Mouse (Mus musculus): Measurements from ENCODE around the gene Mapre1.

Mapre1 gene

DNA sequence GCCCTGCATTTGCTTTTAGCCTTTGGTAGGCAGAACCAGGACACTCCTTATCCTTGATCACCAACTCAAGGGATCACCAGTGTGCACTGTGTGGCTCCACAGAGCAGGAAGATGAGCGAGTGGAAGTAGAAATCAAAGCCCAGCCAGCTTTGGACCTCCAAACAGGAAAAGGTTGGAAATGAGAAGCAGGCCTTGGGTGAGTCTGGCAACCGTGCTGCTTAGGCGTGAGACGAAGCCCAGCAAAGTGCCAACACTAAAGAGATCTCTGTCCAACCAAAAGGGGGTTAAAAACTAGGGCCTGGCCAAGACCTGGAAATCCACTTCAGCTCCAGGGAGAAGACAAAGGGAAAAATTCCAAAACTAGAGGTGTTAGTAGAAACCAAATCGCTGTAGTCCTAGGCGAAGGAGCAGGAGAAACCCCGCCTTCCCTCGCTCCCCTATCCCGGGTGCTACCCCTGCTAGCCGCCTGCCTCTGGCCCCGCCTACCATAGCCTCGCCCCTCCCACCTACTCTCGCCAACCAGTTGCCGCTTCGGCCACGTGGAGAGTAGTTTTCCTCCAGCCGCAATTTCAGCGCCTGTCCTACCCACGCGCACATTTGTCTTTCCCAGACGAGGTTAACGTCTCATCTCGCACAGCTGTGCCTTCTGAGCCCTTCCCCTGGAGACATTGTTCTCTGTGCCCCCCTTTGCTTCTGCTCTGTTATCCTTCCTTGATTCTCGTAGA, 37.7 kb downstream of the Mapre1 start:
- DNase-seq (ENCODE audit: low spot score): no peak

DNA sequence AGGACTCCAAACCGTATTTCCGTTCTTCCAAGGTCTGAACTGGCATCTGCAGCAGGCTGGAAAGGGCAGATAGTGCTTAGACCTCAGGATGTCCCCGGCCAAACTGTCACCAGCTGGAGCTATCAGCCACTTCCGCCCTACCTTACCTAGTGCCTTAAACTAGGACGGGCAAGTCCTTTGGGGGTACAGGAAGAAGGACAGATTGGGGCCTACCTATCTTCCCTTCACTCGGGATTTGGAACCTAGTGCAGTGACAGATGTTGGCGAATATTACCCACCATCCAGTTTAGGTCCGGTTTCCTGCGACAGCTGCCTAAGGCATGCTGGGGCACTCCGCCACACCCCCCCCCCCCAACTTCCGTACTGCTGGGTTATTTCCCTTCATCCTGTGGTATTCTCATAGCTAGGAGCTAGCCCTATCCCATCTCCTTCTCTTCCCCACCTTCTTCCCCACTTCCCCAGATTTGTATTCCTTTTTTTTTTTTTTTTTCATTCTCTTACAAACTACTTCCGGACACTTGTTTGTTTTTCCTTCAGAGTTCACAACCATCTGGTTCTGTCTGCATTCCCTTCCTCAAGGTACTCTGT, 38.4 kb downstream of the Mapre1 start, which contains the start of gene Efcab8:
Efcab8 (plus strand) TSS at position 538 of the 588 bp plus-strand sequence.
- DNase-seq (ENCODE audit: low spot score): no peak

DNA sequence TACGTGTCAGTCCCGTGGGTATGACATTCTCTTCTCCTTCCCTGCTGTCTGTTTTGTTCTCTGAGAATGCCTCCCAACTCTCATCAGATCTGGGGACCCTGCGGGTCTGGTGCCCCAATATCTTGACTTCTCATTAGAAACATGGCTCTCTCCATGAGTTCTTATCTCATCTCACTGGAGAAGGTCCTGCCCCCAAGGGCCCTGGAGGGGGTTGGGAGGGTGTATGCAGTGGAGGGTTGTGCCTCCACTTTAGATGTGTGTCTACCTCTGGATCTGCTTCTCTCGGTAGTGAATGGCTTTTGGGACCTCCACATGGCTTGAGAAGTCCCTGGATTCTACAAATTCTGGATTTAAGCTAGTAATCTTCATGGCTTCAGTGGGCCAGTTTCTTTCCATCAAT, 40.1 kb downstream of the Mapre1 start:
- DNase-seq (ENCODE audit: low spot score): no peak

DNA sequence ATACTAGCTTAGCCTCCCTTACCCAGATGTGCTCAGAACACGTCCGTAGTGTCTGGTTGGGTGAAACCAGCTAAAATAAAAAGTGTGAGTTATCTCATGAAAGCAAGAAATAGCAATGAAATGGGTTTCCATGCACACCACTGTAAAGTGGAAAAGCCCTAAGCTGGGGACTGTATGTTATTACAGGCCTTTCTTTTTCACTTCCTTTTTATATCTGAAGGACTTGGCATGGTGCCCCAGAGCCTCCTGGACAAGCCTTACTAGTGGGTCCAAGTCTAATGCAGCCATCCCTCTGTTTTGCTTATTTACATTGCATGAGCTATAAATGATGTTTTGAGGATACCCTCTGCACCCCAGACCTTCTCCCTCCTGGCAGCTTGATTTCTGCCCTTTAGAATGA, 43.6 kb downstream of the Mapre1 start:
- peak; percentile 6 for DNase-seq (ENCODE audit: low spot score)

DNA sequence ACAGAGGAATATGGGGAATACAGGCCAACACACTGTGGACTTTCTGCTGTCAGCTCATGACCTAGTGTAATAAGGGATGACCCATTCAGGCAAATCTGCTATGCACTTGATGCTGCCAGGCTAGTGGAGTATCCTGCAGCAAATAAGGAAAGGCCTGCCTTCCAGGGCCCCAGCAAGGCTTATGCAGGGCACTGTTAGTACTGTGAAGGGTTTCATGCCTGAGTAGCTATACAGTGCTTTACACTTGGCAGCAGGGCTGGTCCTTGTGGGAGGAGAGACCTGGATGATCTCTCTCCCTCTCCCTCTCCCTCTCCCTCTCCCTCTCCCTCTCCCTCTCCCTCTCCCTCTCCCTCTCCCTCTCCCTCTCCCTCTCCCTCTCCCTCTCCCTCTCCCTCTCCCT, 52.3 kb downstream of the Mapre1 start:
- DNase-seq (ENCODE audit: low spot score): no peak

DNA sequence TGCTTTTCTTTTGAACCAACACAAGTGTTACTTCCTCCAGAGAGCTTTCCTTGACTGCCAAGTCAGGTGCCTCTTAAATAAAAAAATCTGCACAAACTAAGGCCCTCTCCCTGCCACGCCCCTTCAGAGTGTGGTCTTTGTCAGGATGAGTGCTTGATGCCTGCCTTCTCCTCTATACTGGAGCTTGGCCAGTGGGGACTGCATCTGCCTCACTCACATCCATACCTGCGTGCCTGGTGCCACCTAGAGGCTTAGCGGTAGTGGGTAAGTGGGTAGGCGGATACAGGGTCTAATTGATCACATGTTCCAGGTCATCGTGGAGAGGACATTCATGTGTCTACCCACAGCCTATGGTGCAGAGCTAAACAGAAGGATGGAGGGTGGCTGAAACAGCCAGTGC, 54.0 kb downstream of the Mapre1 start:
- no peak for DNase-seq (ENCODE audit: low spot score)

DNA sequence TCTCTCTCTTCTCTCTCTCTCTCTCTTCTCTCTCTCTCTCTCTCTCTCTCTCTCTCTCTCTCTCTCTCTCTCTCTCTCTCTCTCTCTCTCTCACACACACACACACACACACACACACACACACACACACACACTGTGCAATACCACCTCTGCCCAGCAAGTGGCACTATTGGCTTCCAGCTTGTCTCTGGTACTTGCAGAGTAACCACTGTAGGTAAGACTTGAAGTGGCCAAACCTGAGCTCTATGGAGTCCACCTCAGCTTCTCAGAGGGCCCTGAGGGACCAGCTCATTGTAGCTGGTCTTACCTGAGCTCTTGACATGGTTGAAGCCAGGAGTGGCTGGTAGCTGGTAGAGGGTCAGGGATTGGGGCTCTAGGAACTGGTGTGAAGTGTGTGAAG, 66.4 kb downstream of the Mapre1 start:
- DNase-seq (ENCODE audit: low spot score): peak; percentile 47

DNA sequence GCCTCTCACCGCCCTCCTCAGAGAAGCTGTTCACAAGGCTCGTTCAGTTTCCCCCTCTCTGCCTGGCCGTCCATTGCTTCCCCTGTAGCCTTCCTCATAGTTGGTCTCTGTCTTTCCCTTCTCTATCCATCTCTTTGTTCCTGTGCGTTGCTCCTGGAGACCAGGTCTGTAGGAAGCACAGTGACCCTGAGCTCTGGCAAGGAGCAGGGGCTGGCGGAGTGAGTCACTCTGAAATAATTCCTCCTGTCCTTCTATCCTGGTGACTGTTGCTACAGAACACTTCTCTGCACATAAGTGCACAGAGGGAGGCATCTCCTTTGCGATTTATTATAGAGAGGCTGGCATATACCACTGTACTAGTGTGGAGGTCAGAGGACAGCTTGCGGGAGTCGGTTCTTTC, 67.1 kb downstream of the Mapre1 start:
- DNase-seq (ENCODE audit: low spot score): no peak

DNA sequence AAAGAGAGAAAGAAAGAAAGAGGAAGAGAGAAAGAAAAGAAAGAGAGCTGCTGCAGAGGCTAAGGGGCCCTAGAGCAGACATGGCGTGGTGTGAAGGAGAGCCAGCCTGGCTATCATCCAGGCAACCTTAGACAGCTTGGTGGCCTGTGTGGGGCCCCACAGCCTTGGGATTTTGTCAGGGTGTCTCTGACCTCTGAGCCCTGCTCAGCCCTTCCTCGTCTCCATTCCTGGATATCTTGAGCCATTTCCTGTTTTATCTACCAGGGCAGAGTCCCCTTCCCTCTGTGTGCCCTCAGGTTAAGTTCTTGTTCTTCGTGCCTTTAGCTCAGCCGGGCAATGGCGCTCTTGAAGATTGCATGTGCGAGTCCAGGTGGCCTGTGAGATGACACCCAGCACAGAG, 67.8 kb downstream of the Mapre1 start:
- no peak for DNase-seq (ENCODE audit: low spot score)

DNA sequence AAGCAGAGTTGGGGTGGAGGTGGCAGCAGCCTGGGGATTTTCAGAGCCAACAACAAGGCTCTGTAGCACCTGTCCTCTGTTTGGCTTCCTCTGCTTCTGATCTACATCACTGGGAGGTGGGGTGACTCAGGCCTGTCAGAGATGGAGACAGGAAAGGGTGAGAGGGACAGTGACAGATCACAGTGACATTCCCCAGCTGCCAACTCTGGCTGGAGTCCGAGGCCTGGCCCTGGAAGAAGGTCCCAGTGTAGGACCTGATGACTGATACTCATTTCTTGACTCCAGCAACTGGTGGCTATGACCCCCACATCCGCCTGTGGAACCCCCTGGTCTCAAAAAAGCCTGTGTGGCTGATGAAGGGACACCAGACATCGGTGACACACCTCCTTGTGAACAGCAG, 68.8 kb downstream of the Mapre1 start:
- DNase-seq (ENCODE audit: low spot score): no peak

DNA sequence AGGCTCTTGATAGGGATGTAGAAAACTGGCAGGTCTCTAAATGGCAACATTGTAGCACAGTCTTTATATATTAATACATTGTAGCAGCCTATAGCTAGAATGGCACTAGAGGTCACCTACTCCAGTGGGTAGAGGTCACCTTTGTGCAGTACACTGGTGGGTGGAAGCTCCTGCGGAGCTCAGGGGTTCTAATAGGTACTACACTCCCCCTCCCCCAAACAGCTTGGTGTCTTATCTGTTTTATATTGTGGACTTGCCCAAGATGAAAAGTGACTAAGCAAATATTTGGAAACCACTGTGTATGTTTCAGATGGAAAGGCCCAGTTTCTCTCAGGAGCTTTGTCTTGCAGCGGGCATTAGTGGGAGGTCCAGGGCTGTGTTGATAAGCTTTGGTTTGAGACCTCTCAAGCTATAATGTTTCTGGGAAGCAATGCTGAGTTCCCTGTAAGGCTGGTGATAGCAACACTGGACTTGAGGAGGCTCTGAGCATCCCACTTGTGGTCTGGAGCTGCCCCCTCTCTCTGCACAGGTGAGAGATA, 81.0 kb downstream of the Mapre1 start:
- DNase-seq (ENCODE audit: low spot score): no peak

All from left cerebral cortex, adult 11 months (tissue).